31 mouse cellular contexts compared by ENCODE assay signal in genomic region chr16:42360061-42360460, GRCm38 (mm10). TPM values are rescaled to one million over a fixed set of nuclear protein-coding genes. Genes with fewer than 3 reads are reported as not detected.
DNase-seq lines count a peak whose midpoint lies in the region; ATAC-seq lines count a peak whose summit lies in the region.
"Had no signal": no experiment of that assay in that cellular context is flagged by ENCODE, and none has a peak within 500 bp of the region (broad histone marks: within the 10 kb centered on the region; RNA-seq: fewer than 3 reads in every experiment).

No protein-coding gene starts in this region.

- WGBS in hindbrain, embryonic 16.5 days = 83% methylated on average over 4 of the region's 4 CpGs
- 89% methylated on average over 4 of the region's 4 CpGs for WGBS in hindbrain, embryonic 12.5 days

- no peak overlapping the region for H3K4me3 ChIP-seq in hindbrain, embryonic 16.5 days (ENCODE audit: low read length)
- no peak overlapping the region for H3K4me3 ChIP-seq in hindbrain, embryonic 12.5 days
- H3K4me3 ChIP-seq: embryonic facial prominence, embryonic 10.5 days; embryonic facial prominence, embryonic 15.5 days; forebrain, embryonic 12.5 days; heart, embryonic 15.5 days; hindbrain, embryonic 13.5 days; kidney, embryonic 15.5 days; liver, embryonic 13.5 days; neural tube, embryonic 15.5 days had no signal

- H3K27ac ChIP-seq in hindbrain, embryonic 16.5 days (ENCODE audit: low read depth, low read length) = no peak overlapping the region
- H3K27ac ChIP-seq in hindbrain, embryonic 12.5 days = no peak overlapping the region
- H3K27ac ChIP-seq: embryonic facial prominence, embryonic 10.5 days; embryonic facial prominence, embryonic 15.5 days; forebrain, embryonic 12.5 days; heart, embryonic 15.5 days; hindbrain, embryonic 13.5 days; kidney, embryonic 15.5 days; liver, embryonic 13.5 days; macrophage; neural tube, embryonic 15.5 days; stomach, postnatal 0 days had no signal

- H3K27me3 ChIP-seq in hindbrain, embryonic 16.5 days (replicated peaks; ENCODE audit: control insufficient read depth, insufficient read depth, low read length) = no peaks in the 10 kb centered on the region
- H3K27me3 ChIP-seq in hindbrain, embryonic 12.5 days = no peaks in the 10 kb centered on the region
- H3K27me3 ChIP-seq: embryonic facial prominence, embryonic 15.5 days; forebrain, embryonic 12.5 days; heart, embryonic 15.5 days; hindbrain, embryonic 13.5 days; kidney, embryonic 15.5 days; liver, embryonic 13.5 days; neural tube, embryonic 15.5 days had no signal

- no peak overlapping the region for H3K4me2 ChIP-seq in hindbrain, embryonic 16.5 days (ENCODE audit: low read length)
- no peak overlapping the region for H3K4me2 ChIP-seq in hindbrain, embryonic 12.5 days (replicated peaks)
- H3K4me2 ChIP-seq: embryonic facial prominence, embryonic 15.5 days; forebrain, embryonic 12.5 days; heart, embryonic 15.5 days; hindbrain, embryonic 13.5 days; kidney, embryonic 15.5 days; liver, embryonic 13.5 days; neural tube, embryonic 15.5 days had no signal

- no peaks in the 10 kb centered on the region for H3K4me1 ChIP-seq in hindbrain, embryonic 16.5 days (ENCODE audit: control insufficient read depth, insufficient read depth, low read depth, low read length)
- H3K4me1 ChIP-seq in hindbrain, embryonic 12.5 days = no peaks in the 10 kb centered on the region
- H3K4me1 ChIP-seq: embryonic facial prominence, embryonic 10.5 days; embryonic facial prominence, embryonic 15.5 days; forebrain, embryonic 12.5 days; heart, embryonic 15.5 days; hindbrain, embryonic 13.5 days; kidney, embryonic 15.5 days; liver, embryonic 13.5 days; neural tube, embryonic 15.5 days had no signal

- no peaks in the 10 kb centered on the region for H3K36me3 ChIP-seq in hindbrain, embryonic 16.5 days (ENCODE audit: control insufficient read depth, insufficient read depth, low read length)
- no peaks in the 10 kb centered on the region for H3K36me3 ChIP-seq in hindbrain, embryonic 12.5 days
- H3K36me3 ChIP-seq: embryonic facial prominence, embryonic 10.5 days; embryonic facial prominence, embryonic 15.5 days; forebrain, embryonic 12.5 days; G1E; heart, embryonic 15.5 days; hindbrain, embryonic 13.5 days; kidney, embryonic 15.5 days; liver, embryonic 13.5 days; neural tube, embryonic 15.5 days had no signal

- H3K9ac ChIP-seq in hindbrain, embryonic 16.5 days (ENCODE audit: low read depth, low read length) = no peak overlapping the region
- H3K9ac ChIP-seq in hindbrain, embryonic 12.5 days = no peak overlapping the region
- H3K9ac ChIP-seq: embryonic facial prominence, embryonic 15.5 days; forebrain, embryonic 12.5 days; forebrain, postnatal 0 days; heart, embryonic 15.5 days; hindbrain, embryonic 13.5 days; kidney, embryonic 15.5 days; liver, embryonic 13.5 days; neural tube, embryonic 15.5 days had no signal

- peak; percentile 76 for ATAC-seq in hindbrain, embryonic 16.5 days
- no peak for ATAC-seq in hindbrain, embryonic 12.5 days (ENCODE audit: low FRiP score)
- ATAC-seq in cerebellum, adult (ENCODE audit: insufficient number of reproducible peaks, low FRiP score, low TSS enrichment) = peak; percentile 93
- ATAC-seq in granulocyte monocyte progenitor cell, adult 5-6 weeks (replicated peaks; ENCODE audit: poor library complexity, severe bottlenecking) = no peak
- ATAC-seq: forebrain, postnatal 0 days; inflammation-experienced regulatory T-cells, adult 6 months had no signal

- DNase-seq in cerebellum, adult 8-10 months = peak; percentile 89
- DNase-seq in cerebellum, postnatal 25 days = peak; percentile 92 to 93
- no peak for DNase-seq in testis, postnatal 10 days (ENCODE audit: low spot score)
- no peak for DNase-seq in layer of hippocampus, postnatal 10 days (ENCODE audit: low spot score in 2 of 2)
- DNase-seq: adrenal gland, adult 8-10 months; forebrain, postnatal 0 days; kidney, adult 18-20 months; kidney, postnatal 25 days; liver, embryonic 13.5 days; lung, adult 18-20 months; lung, postnatal 10 days; midbrain, embryonic 14.5 days; right cerebral cortex, postnatal 25 days; thymus, adult 2 months; thymus, postnatal 36 days had no signal

- H3K9me3 ChIP-seq in hindbrain, embryonic 16.5 days (ENCODE audit: control insufficient read depth, low read length) = no peaks in the 10 kb centered on the region
- H3K9me3 ChIP-seq in hindbrain, embryonic 12.5 days (replicated peaks) = no peaks in the 10 kb centered on the region
- H3K9me3 ChIP-seq: embryonic facial prominence, embryonic 10.5 days; embryonic facial prominence, embryonic 15.5 days; forebrain, embryonic 12.5 days; heart, embryonic 15.5 days; hindbrain, embryonic 13.5 days; kidney, embryonic 15.5 days; liver, embryonic 13.5 days; neural tube, embryonic 15.5 days had no signal

RNA-seq across cellular contexts. Expression of gene Gap43, which starts 19.6 kb away (rescaled TPM):
- 1,585 and 1,771 TPM in 2 replicates for polyA plus RNA-seq in hindbrain, embryonic 16.5 days (2015; fragmentation: Nextera tagmentation; extraction: Ambion mirVana)
- 433 and 451 TPM in 2 replicates for polyA plus RNA-seq in hindbrain, embryonic 12.5 days (2016; fragmentation: Nextera tagmentation; extraction: Ambion mirVana)
- total RNA-seq in layer of hippocampus, postnatal 10 days (2021) = 100 to 1,000 TPM; 909 to 966 TPM
- total RNA-seq in granulocyte monocyte progenitor cell, adult 5-6 weeks (2014; fragmentation: Nextera tagmentation) = not detected in 2 replicates
- total RNA-seq in granulocyte monocyte progenitor cell, adult 5-6 weeks (2017) = not detected in 2 replicates
- total RNA-seq: G1E; megakaryocyte-erythroid progenitor cell, adult 5-6 weeks had no signal
- polyA plus RNA-seq: G1E; inflammation-experienced regulatory T-cells, adult 6 months; macrophage; thymus, adult 2 months had no signal

Comparison
In these comparisons a context has a peak if more than half of its experiments do, and no peak if none do; other contexts are left out.
1. ATAC-seq: peak in hindbrain, embryonic 16.5 days (single experiment) and cerebellum, adult (single experiment); none in hindbrain, embryonic 12.5 days (single experiment) and granulocyte monocyte progenitor cell, adult 5-6 weeks (single experiment).
2. DNase-seq: peak in cerebellum, adult 8-10 months (single experiment) and cerebellum, postnatal 25 days (2 of 2); none in testis, postnatal 10 days (single experiment) and layer of hippocampus, postnatal 10 days (0 of 2).
3. RNA of gene Gap43, which starts 19.6 kb away (total RNA-seq): 909 to 966 TPM in layer of hippocampus, postnatal 10 days; not detected in granulocyte monocyte progenitor cell, adult 5-6 weeks; every median in the first group is over 100 times any median in the second.